Mouse (Mus musculus) lung, postnatal 25 days (tissue): ENCODE measurements around the gene Card19.

Experiments used
- DNase-seq: peaks from one replicate; pipeline ENCODE4 v3.0.0; 2022; ENCODE audit warnings: low spot score

Card19 gene

GRCm38 (mm10) chr13:49171729-49172128, 44.1 kb downstream of the Card19 start:
- DNase-seq, result no peak

- DNase-seq, result no peak
Measured at GRCm38 (mm10) chr13:49170623-49171022, 45.2 kb downstream of the Card19 start.

GRCm38 (mm10) chr13:49169448-49170207, 46.2 kb downstream of the Card19 start:
- peak; percentile 87 for DNase-seq

GRCm38 (mm10) chr13:49167081-49167480, 48.8 kb downstream of the Card19 start:
- DNase-seq, result no peak

- no peak for DNase-seq
Measured at GRCm38 (mm10) chr13:49163645-49164044, 52.2 kb downstream of the Card19 start.

GRCm38 (mm10) chr13:49162722-49163121, 53.1 kb downstream of the Card19 start:
- no peak for DNase-seq

- no peak for DNase-seq
Measured at GRCm38 (mm10) chr13:49161236-49161635, 54.6 kb downstream of the Card19 start.

- peak; percentile 24 for DNase-seq
Measured at GRCm38 (mm10) chr13:49158040-49158713, 57.7 kb downstream of the Card19 start.

GRCm38 (mm10) chr13:49156645-49157044, 59.2 kb downstream of the Card19 start:
- DNase-seq, result no peak

- DNase-seq, result no peak
Measured at GRCm38 (mm10) chr13:49154621-49155020, 61.2 kb downstream of the Card19 start.

GRCm38 (mm10) chr13:49154028-49154427, 61.8 kb downstream of the Card19 start:
- DNase-seq, result no peak
